Mouse (Mus musculus) mature B cell (primary cell): ENCODE results near the gene Lrp5.

Experiments used
- in situ Hi-C: fragments of 300-500 bp; cut with MboI; formaldehyde crosslinking; loops from 2 replicates; pipeline ENCODE4 v1.14.3; 2019

Gene Lrp5

GRCm38 (mm10) chr19:3656144-3656543 lies 30.2 kb downstream of the Lrp5 start:
- in situ Hi-C loops: no loop called here

- in situ Hi-C loops: no loop called here
These were observed 31.4 kb downstream of the Lrp5 start for GRCm38 (mm10) chr19:3654940-3655339.

DNA sequence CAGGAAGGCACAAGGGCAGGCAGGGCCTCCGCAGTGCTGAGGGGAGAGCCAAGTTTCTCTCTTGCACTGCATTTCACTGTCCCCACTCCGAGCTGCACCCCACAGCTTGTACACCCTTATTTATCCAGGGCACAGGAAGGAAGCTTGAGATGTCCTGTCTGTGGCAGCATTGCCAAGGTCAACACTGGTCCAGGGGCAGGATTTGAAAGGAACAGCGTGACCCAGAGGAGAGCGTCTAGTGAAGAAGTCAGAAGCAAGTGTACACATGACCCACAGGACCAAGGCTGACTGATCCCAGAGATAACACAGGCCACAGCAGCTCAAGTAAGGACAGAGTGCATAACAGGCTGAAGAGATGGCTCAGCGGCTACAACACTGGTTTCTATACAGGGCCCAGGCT lies 32.3 kb downstream of the Lrp5 start:
- in situ Hi-C loops: no loop called here

DNA sequence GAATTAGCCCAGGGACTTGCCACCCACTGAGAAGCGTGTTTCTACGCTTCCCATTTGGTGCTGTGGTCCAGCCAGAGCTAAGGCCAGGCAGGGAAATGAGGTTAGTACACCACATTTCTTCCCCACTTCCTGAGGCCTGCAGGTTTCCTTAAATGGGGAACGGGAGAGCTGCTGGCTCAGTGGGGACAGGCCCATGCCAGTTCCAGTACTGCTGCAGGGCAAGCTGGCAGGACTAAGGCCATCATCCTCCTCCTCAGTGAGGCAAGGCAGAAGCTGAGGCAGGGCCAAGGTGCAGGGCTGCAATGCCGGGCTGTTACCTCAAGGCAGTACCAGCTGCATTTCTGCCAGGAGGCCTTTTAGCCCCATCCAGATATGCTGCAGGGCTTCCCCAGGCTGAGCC lies 32.9 kb downstream of the Lrp5 start:
- in situ Hi-C loops: no loop called here

DNA sequence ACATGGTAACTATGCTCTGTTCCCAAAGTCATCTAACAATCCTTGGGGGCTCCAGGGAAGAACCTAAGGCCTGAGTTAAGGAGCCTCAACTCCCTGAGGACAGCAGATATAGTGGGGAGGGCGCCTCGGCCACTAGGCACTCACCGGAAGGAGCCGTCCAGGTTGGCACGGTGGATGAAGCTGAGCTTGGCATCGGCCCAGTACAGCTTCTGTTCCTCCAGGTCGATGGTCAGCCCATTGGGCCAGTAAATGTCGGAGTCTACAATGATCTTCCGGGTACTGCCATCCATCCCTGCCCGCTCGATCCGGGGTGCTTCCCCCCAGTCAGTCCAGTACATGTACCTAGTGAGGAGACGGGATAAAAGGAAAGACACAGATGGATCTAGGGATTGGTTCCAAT lies 34.4 kb downstream of the Lrp5 start:
- in situ Hi-C loops: no loop called here

GRCm38 (mm10) chr19:3651220-3651619 lies 35.1 kb downstream of the Lrp5 start:
- in situ Hi-C loops: no loop called here

- in situ Hi-C loops: no loop called here
These were observed 35.9 kb downstream of the Lrp5 start for GRCm38 (mm10) chr19:3650448-3650847.

DNA sequence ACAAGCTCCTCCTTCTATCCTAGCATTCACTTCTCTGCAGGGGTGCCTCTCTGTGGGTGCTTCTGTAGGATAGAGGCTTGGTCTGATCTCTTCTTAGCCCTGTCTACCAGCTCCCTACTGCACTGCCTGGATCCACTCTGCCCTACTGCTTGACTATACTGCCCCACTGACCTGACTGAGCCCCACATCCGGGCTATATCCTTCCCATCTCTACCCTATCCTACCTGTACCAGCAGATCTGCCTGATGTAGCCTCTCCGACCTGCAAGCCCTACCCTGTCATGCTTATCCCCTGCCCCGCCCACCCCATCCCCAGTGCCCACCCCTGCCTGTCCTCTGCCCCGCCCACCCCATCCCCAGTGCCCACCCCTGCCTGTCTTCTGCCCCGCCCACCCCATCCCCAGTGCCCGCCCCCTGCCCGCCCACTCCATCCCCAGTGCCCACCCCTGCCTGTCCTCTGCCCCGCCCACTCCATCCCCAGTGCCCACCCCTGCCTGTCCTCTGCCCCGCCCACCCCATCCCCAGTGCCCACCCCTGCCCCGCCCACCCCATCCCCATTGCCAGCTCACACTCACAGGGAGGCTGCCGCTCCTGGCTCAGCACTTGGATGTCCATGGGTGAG lies 37.4 kb downstream of the Lrp5 start:
- in situ Hi-C loops: no loop called here

DNA sequence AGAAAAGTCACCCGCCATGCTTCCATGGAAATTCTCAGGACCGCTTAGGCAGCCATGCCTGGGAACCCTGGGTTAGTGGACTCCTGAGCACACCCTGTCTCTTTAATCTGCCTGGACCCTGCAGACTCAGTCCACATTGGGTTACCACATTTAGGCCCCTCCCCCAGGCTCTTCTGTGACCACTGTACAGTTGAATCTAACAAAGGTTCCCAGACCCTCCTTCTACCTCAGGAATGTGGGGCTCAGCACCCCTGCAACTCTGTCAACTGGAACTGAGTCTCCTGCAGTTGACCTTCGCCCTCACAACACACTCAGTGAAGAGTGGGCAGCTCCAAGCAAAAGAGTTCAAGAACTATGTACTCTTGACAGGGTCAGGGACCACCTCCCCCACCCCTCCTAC lies 38.4 kb downstream of the Lrp5 start:
- in situ Hi-C loops: no loop called here

GRCm38 (mm10) chr19:3645813-3646212 lies 40.6 kb downstream of the Lrp5 start:
- in situ Hi-C loops: no loop called here

DNA sequence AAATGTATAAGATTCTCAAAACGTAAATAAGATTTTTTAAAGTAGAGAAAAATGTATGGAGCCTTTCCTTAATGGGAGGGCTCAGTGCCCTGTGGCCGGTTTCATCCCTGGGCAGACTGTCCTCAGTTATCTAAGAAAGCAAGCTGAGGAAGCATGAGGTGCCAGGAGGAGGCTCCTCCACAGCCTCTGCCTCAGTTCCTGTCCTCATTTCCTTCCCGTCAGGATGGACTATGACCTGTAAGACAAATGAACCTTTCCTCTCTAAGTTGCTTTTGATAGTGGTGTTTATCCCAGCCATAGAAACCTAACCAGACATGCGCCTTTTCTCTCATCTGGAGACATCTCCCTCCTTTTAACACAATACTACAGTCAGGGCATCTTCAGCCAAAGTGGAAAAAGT lies 41.0 kb downstream of the Lrp5 start:
- in situ Hi-C loops: no loop called here

DNA sequence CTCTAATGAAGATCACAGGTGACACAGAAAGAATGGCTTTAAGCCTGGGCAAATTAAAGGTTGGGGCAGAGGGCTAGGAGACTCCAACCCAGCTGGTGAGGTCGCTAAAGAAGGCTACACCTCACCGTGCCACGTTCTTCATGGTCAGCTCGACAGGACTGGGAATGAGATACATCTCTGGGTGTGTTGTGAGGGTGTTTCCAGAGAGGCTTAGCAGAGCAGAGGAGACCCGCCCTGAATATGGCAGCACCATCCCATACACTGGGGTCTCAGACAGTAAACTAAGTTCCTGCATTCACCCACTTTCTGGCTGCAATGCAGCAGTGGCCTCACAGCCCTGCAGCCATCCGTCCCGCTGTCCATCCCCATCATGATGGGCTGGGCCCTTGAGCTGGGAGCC lies 46.8 kb downstream of the Lrp5 start:
- in situ Hi-C loops: no loop called here

DNA sequence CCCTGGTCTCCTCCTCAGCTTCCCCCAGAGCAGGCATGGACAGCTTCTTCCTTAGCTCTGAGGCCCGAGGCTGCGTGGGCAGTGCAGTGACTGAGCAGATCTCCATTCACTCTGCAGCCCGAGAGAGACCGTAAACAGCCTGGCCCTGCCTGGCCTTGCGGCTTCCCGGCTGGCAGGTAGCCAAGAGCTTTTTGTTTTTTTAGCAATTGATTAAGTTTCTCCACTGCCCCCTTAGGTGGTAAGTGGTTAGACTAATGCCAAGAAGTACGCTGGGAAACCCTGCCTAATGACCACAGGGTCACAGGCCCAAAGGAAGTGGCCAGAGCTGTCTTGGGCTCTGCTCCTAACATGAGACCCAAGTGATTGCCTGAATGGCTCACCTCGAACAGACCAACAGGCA lies 47.7 kb downstream of the Lrp5 start:
- in situ Hi-C loops: no loop called here

DNA sequence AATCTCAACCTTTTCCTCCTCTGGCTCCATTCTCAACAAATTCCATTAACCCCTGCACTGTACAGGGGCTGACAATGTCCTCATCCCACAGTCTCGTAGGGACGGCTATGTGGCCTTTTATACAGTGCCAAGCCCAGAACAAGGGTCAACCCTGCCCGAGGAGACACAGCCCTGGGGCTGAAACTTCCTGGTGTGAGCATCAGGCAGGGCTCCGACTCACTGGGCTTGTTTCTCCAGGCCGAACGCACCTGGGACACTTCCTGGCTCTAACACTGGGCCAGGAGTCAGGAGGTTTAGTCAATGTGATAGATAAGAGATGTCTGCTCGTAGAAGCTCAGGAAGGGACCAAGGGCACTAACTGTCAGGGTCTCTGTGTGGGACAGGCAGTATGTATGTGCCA lies 54.3 kb downstream of the Lrp5 start:
- in situ Hi-C loops: no loop called here

GRCm38 (mm10) chr19:3631431-3631830 lies 54.9 kb downstream of the Lrp5 start:
- in situ Hi-C loops: no loop called here

DNA sequence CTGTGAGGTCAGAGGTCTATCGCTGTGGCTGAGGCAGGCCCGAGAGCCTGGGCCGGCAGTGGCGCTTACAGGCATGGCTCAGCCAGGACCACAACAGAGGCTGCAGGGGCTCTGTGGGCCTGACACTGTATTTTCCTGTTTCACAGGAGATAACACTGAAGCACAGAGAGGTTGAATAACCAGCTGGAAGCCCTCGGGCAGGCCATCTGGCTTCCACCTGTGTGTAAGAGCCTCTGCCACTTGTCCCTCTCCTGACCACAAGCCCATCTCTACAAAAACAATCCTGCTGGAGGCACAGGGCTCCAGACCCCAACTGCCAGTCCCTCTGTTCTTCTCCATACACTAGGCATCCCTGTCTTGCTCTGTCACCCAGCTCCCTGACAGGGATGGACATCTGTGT lies 55.9 kb downstream of the Lrp5 start:
- in situ Hi-C loops: no loop called here

GRCm38 (mm10) chr19:3630027-3630426 lies 56.3 kb downstream of the Lrp5 start:
- in situ Hi-C loops: no loop called here

- in situ Hi-C loops: no loop called here
These were observed 58.1 kb downstream of the Lrp5 start for GRCm38 (mm10) chr19:3628223-3628622.

- in situ Hi-C loops: no loop called here
These were observed 61.3 kb downstream of the Lrp5 start for GRCm38 (mm10) chr19:3625111-3625510.

DNA sequence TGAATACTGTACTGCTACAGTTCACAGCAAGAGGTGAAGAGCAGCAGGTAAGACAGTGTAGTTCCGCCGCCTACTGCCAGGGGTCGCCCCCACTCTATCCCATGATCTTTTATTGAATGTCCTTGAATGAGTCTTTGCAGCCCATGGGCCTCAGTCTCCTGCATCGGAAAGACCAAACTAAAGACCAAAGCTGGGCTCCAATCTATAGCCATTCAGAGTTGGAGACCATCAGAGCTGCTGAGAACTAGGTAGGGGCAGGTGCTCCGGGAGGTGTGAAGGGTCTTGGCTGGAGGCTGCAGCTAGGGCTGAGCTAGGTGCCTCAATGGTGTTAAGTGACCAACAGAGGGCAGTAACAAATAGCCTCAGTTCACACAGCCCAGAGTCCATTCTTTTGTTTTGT lies 62.5 kb downstream of the Lrp5 start:
- in situ Hi-C loops: no loop called here

DNA sequence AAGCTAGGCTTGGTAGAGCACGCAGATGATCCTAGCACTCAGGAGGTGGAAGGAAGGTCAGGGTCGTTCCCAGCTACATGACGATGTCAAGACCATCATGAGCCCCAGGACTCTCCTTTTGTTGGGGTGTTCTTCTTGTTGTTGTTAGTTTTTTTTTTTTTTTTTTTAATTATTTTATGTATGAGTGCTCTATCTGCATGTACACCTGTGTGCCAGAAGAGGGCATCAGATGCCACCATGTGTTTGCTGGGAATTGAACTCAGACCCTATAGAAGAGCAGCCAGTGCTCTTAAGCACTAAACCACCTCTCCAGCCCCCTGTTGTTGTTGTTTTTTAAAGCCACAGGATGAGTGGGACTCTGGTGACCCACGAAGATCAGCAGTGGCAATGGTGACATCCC lies 63.1 kb downstream of the Lrp5 start:
- in situ Hi-C loops: no loop called here

DNA sequence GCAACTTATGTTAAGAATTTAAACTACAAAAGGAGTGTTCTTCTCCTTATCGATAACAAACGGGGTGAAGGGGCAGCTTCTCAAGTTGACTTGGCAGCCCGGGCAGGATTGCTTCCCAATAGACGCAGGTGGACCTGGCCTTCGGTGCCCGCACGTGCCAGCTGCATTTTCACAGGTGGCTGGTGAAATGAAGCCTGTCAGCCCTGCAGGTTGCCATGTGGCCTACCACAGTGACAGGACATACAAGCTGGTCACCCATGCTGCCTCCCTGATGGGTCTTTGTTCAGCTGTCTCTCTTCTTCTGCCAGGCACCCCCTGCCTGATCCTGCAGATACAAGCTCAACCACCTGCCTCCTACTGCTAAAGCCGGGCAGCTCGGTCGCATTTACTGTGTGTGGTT lies 65.5 kb downstream of the Lrp5 start:
- in situ Hi-C loops: no loop called here

DNA sequence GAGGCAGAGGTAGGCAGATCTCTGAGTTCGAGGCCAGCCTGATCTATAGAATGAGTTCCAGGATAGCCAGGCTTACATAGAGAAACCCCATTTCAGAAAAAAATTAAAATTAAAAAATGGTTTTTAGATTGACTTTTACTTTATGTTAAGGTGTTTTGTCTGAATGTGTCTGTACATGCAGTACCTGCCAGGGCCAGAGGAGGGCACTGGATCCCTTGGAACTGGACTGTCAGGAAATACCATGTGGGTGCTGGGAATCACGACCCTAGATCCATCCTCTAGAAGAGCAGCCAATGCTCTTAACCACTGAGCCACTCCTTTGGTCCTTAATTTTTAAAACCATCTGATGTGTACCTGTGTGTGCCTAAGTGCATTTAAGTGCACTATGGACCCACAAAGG lies 67.0 kb downstream of the Lrp5 start:
- in situ Hi-C loops: no loop called here

- in situ Hi-C loops: no loop called here
These were observed 72.4 kb downstream of the Lrp5 start for GRCm38 (mm10) chr19:3613991-3614390.
